Mouse (Mus musculus) stomach, embryonic 15.5 days (tissue): Measurements from ENCODE around the gene Slc30a5. TPM values are rescaled to one million over a fixed set of nuclear protein-coding genes. Genes with fewer than 3 reads are reported as not detected.
A peak's percentile ranks its signal among the peaks of the same experiment; 100 is the strongest.
"Not testable (repeated sequence)": the region's sequence is repeated elsewhere in the genome, so short reads cannot be mapped to it uniquely, and the experiment has no call there.

Experiments
- ATAC-seq: fragments of 200-750 bp; cut with Nextera tagmentation; 2 replicates; pipeline ENCODE4 v1.8.0; 2017; ENCODE audit warnings: low read depth, moderate number of reproducible peaks, moderate TSS enrichment; ENCODE audit not compliant: insufficient read depth, low FRiP score
- H3K27ac ChIP-seq: fragments of 300-500 bp; sonication (generic); 2 replicates; pipeline ENCODE4 v1.5.1; 2015; ENCODE audit warnings: mild to moderate bottlenecking, inconsistent platforms
- H3K27me3 ChIP-seq: fragments of 300-500 bp; sonication (generic); replicated peaks from 2 replicates; pipeline ENCODE4 v1.6.1; 2015; ENCODE audit warnings: inconsistent platforms
- H3K36me3 ChIP-seq: fragments of 300-500 bp; sonication (generic); 2 replicates; pipeline ENCODE4 v1.6.1; 2015; ENCODE audit warnings: inconsistent platforms
- H3K4me1 ChIP-seq: fragments of 300-500 bp; sonication (generic); 2 replicates; pipeline ENCODE4 v1.6.1; 2015; ENCODE audit warnings: inconsistent platforms
- H3K4me2 ChIP-seq: fragments of 300-500 bp; sonication (generic); 2 replicates; pipeline ENCODE4 v1.6.1; 2015; ENCODE audit warnings: mild to moderate bottlenecking, inconsistent platforms
- H3K4me3 ChIP-seq: fragments of 300-500 bp; sonication (generic); replicated peaks from 2 replicates; pipeline ENCODE4 v1.5.1; 2015; ENCODE audit warnings: inconsistent platforms
- H3K9ac ChIP-seq: fragments of 300-500 bp; sonication (generic); 2 replicates; pipeline ENCODE4 v1.6.1; 2015; ENCODE audit warnings: inconsistent platforms
- H3K9me3 ChIP-seq: fragments of 300-500 bp; sonication (generic); 2 replicates; pipeline ENCODE4 v1.6.1; 2016; ENCODE audit warnings: inconsistent platforms
- WGBS: fragments of 180-500 bp; shearing (Covaris S2); methylation state at CpG from one replicate; pipeline ENCODE4 v1.1.7; 2015; 5-methylcytosine and 5-hydroxymethylcytosine counted together
- polyA plus RNA-seq: library from polyadenylated mRNA; unstranded; fragments of >200 nt; fragmentation: Nextera tagmentation; extraction: Ambion mirVana; gene quantifications from 2 replicates; pipeline ENCODE4 v1.2.1, GENCODE M21; 2015

Gene Slc30a5
- polyA plus RNA-seq, 1 experiment from 2014 or later, result 58.4 TPM

DNA sequence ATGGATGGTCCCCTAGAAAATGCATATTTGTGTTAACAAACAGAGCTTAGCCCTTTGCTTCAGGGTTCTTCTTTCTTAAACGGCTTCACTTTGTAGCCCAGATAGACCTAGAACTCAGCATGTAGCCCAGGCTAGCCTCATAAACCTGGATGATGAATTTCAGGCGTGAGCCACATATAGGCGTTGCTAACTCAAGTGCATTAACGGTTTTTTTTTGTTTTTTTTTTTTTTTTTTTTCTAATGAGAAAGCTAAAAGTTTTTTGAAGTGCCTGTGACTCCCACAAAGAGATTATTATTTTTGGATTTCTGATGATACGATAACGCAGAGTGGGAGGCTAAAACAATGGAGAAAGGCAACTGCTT lies 394 bp upstream of the Slc30a5 start:
- no peaks in the 10 kb centered on the region for H3K9me3 ChIP-seq
- no peaks in the 10 kb centered on the region for H3K36me3 ChIP-seq
- no peak overlapping the region for H3K9ac ChIP-seq
- no peaks in the 10 kb centered on the region for H3K27me3 ChIP-seq
- ATAC-seq, result no peak
- 52% methylated on average over 6 of the region's 6 CpGs for WGBS
- peak overlapping the region; percentile 96 for H3K4me3 ChIP-seq
- peak overlapping the region; percentile 39 for H3K4me2 ChIP-seq
- H3K4me1 ChIP-seq, result peaks cover 11% of the 10 kb centered on the region
- no peak overlapping the region for H3K27ac ChIP-seq

DNA sequence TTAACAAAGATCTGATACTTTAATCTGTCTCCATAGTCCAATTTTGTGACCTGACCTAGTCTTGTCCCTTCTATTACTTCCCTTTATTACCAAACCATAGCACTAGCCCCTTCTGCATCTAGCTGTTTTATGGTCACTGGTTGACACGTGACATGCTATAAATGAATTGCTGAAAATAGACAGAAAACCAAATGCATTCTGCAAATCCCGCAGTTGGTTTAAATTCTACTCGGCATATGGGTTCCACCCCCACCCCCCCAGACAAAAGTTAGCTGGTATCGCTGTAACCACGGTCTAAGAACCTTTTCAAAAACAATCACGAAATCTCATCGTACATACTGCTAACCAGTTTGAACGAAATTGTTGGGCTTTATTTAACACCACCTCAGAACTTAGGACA lies 1.0 kb downstream of the Slc30a5 start:
- WGBS, result 3% methylated on average over 8 of the region's 8 CpGs
- Histone ChIP-seq H3K27ac (peak overlapping the region; percentile 95; the same call in 1 of the 2 replicates), H3K36me3 (no peaks in the 10 kb centered on the region), H3K9me3 (no peaks in the 10 kb centered on the region), H3K27me3 (no peaks in the 10 kb centered on the region), H3K4me1 (peaks cover 11% of the 10 kb centered on the region), H3K9ac (peak overlapping the region; percentile 97; the same call in 1 of the 2 replicates), H3K4me3 (peak overlapping the region; percentile 96), H3K4me2 (peak overlapping the region; percentile 56)
- no peak for ATAC-seq

DNA sequence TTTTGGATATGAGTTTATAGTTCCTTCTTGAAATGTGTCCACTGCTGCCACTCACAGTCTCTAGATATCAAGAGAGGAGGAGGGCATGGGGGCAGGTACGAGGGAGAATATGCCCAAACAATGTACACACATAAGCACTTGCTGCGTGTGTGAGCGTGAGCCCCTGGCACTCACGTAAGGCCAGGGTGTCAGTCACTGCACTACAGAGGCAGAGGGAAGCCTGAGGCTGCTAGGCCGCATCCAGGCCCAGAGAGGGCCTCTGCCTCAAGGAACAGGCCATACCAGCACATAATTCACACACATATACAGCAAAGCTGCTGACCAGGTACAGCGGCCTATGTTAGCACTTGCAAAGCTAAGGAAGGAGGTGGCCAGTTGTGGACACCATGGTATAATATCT lies 2.1 kb downstream of the Slc30a5 start:
- no peak overlapping the region for H3K9ac ChIP-seq
- H3K4me3 ChIP-seq, result no peak overlapping the region
- 76% methylated on average over 6 of the region's 6 CpGs for WGBS

DNA sequence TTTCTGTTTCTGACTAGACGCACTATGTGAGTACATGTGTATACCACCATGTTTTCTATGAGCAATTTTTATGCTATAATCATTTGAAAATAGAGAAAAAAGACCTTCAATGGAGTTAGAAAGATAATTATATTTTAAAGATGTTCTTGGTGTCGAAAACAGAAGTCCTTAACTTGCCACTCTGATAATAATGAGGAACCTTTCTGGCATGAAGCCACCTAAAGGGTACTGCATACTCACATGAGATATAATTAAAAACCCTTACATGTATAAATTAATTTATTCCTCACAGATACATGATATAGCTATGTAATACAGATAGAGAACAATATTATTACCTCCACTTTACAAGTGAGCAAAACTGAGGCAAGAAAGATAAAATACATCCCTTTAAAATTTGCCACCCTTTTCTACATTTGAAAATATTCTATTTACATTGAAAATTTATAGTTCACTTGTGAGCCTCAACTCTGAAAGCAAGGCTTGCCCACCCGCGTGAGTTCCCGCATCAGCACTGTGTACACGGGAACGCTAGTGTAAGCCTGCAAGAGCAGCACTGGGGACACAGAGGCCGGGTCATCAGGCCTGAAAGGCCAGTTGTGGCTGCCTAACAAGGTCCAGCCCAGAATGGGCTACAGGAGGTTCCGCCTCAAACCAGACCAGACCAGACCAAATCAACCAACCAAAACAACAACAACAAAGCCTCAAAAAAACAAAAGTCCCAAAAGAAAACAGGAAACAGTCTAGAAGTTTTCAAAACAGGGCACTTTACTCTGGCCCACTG lies 7.4 kb downstream of the Slc30a5 start:
- Histone ChIP-seq H3K36me3 (peaks cover 34% of the 10 kb centered on the region), H3K4me3 (no peak overlapping the region), H3K9ac (no peak overlapping the region), H3K27me3 (no peaks in the 10 kb centered on the region), H3K9me3 (no peaks in the 10 kb centered on the region), H3K4me2 (no peak overlapping the region), H3K4me1 (no peaks in the 10 kb centered on the region), H3K27ac (no peak overlapping the region)
- ATAC-seq, result no peak
- 87% methylated on average over 9 of the region's 9 CpGs for WGBS

More for the DNA sequence above, 2.1 kb downstream of the Slc30a5 start:
- H3K36me3 ChIP-seq, result peaks cover 4% of the 10 kb centered on the region; the same call in 1 of the 2 replicates
- no peak for ATAC-seq
- H3K27ac ChIP-seq, result no peak overlapping the region
- no peaks in the 10 kb centered on the region for H3K9me3 ChIP-seq
- H3K4me1 ChIP-seq, result peaks cover 11% of the 10 kb centered on the region
- H3K4me2 ChIP-seq, result peak overlapping the region; percentile 56
- H3K27me3 ChIP-seq, result no peaks in the 10 kb centered on the region

DNA sequence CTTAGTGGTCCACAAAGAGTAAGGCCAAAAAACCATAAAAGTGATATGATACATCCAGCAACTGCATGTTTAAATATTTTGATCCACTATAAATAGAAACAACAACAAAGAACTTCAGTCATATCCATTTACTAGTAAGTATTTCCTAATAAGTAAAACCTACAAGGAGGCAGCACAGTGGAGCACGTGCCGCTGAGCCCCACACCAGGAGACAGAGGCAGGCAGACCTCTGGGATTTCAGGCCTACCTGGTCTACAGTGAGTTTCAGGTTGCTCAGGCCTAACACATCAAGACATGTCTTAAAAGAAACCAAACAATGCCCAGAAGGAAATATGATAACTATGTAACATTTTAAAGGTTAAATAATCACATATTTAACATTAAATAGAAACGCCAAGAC lies 8.3 kb downstream of the Slc30a5 start:
- Histone ChIP-seq H3K4me3 (no peak overlapping the region), H3K36me3 (peaks cover 38% of the 10 kb centered on the region)

DNA sequence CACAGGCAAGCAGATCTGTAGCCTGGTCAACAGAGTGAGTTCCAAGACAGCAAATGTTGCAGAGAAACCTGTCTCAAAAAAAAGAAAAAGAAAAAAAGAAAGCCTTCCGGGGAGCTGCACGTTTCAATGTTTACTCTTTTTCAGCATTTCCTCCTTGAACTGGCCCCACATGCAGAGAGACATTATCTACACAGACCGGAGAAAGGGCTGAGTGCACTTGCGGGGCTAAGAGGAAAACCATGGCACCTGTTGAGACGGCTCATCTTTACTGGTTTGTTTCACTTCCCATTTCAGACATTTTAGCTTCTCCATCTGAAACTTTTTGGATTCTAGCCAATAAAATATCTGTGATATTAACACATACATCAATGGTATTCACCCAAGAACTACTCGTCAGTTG lies 8.9 kb downstream of the Slc30a5 start:
- no peak overlapping the region for H3K27ac ChIP-seq

More for the DNA sequence above, 8.3 kb downstream of the Slc30a5 start:
- no peak overlapping the region for H3K9ac ChIP-seq
- 83% methylated on average over 3 of the region's 3 CpGs for WGBS
- H3K27ac ChIP-seq, result no peak overlapping the region
- no peaks in the 10 kb centered on the region for H3K9me3 ChIP-seq
- H3K4me2 ChIP-seq, result no peak overlapping the region
- no peak for ATAC-seq
- no peaks in the 10 kb centered on the region for H3K4me1 ChIP-seq
- no peaks in the 10 kb centered on the region for H3K27me3 ChIP-seq

DNA sequence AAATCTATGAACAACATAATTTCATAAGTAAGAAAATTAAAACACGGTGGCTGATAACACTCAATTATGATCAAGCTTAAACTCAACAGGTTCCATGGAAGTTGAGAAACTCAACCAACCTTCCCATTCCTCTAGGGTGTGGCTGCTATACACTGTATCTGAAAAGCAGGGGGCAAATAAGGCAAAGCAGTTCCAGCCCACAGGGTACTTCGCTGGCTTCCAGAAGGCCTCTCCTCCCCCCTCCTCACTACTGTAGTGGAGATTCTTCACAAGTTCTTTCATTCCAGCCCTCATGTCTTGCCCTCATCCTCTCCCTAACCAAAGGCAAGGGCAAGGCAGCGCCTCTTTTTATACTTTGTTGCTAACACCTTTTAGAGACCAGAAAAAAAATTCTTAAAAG lies 9.4 kb downstream of the Slc30a5 start:
- no peak for ATAC-seq
- no peak overlapping the region for H3K4me3 ChIP-seq
- no peaks in the 10 kb centered on the region for H3K27me3 ChIP-seq
- peaks cover 45% of the 10 kb centered on the region for H3K36me3 ChIP-seq
- H3K9me3 ChIP-seq, result no peaks in the 10 kb centered on the region
- no peak overlapping the region for H3K27ac ChIP-seq
- no peak overlapping the region for H3K9ac ChIP-seq
- no peaks in the 10 kb centered on the region for H3K4me1 ChIP-seq
- no peak overlapping the region for H3K4me2 ChIP-seq
- WGBS, result 90% methylated on average over 3 of the region's 3 CpGs

More for the DNA sequence above, 8.9 kb downstream of the Slc30a5 start:
- H3K9ac ChIP-seq, result no peak overlapping the region
- H3K36me3 ChIP-seq, result peaks cover 43% of the 10 kb centered on the region
- 48% methylated on average over 6 of the region's 6 CpGs for WGBS
- H3K27me3 ChIP-seq, result no peaks in the 10 kb centered on the region
- H3K9me3 ChIP-seq, result no peaks in the 10 kb centered on the region
- H3K4me1 ChIP-seq, result no peaks in the 10 kb centered on the region
- H3K4me3 ChIP-seq, result no peak overlapping the region
- H3K4me2 ChIP-seq, result no peak overlapping the region
- no peak for ATAC-seq

DNA sequence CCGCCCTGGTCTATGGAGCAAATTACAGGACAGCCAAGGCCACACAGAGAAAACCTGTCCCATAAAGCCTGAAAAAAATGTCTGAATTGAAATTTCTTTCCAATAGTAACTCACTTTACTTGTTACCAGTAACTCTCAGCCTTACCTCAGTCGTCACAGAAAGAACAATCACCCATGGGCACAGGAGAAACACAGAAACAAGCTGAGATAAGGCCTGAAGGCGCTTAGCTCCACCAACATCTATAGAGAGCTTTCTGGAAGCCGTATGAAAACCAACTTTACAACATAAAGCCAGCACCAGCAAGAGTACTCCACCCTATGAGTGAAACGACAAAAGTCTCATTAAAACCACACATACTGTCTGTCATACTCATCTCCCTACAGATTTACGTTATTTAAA lies 18.8 kb downstream of the Slc30a5 start:
- Histone ChIP-seq H3K4me2 (no peak overlapping the region), H3K27me3 (no peaks in the 10 kb centered on the region), H3K27ac (no peak overlapping the region), H3K4me1 (no peaks in the 10 kb centered on the region), H3K9me3 (no peaks in the 10 kb centered on the region), H3K36me3 (peaks cover 29% of the 10 kb centered on the region), H3K4me3 (no peak overlapping the region), H3K9ac (no peak overlapping the region)
- WGBS, result 85% methylated on average over 6 of the region's 6 CpGs
- no peak for ATAC-seq

DNA sequence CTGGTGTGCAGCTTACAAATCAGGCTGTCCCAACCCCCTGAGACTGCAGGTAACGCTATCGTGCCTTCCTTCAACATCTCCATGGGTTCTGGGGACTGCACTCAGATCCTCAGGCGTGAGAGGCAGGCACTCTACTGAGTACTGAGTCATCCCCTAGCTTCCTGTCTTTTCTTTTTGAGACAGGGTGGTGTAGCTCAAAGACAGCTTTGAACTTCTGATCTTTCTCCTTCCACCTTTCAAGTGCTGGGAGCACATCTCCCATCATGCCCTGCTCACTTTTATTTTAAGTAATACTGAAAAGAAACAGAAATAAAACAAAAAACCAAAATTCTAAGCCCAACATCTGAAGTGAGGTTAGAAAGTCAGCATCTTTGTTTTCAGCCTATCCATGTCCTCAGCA lies 27.5 kb downstream of the Slc30a5 start:
- Histone ChIP-seq H3K36me3 (peaks cover 39% of the 10 kb centered on the region), H3K4me2 (no peak overlapping the region), H3K4me1 (no peaks in the 10 kb centered on the region), H3K27me3 (no peaks in the 10 kb centered on the region), H3K9ac (no peak overlapping the region), H3K9me3 (no peaks in the 10 kb centered on the region), H3K27ac (no peak overlapping the region), H3K4me3 (no peak overlapping the region)
- no peak for ATAC-seq
- 91% methylated on average over 3 of the region's 3 CpGs for WGBS

DNA sequence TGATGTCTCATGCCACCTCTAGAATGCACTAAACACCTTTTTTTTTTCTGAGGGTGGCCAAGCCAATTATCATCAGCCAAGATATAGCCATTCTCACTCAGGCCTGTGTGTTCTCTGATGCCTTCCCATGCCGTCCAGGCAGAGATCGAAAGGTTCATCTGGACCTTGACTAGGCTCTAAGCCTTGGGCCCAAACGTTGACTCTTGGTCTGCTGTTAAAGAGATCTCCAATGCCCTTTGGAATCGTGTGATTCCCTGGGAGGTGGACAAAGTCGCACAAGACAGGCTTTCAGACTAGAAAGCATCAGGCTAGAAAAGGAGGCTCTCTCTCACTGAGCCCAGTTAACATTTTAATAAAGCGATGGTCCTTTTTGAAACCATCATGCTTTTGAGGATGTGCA lies 36.1 kb downstream of the Slc30a5 start:
- no peaks in the 10 kb centered on the region for H3K27me3 ChIP-seq
- WGBS, result 82% methylated on average over 6 of the region's 6 CpGs
- ATAC-seq, result no peak
- H3K4me3 ChIP-seq, result no peak overlapping the region
- no peaks in the 10 kb centered on the region for H3K9me3 ChIP-seq
- no peak overlapping the region for H3K27ac ChIP-seq
- H3K4me2 ChIP-seq, result no peak overlapping the region
- H3K4me1 ChIP-seq, result no peaks in the 10 kb centered on the region
- no peak overlapping the region for H3K9ac ChIP-seq
- peaks cover 3% of the 10 kb centered on the region; the same call in 1 of the 2 replicates for H3K36me3 ChIP-seq

DNA sequence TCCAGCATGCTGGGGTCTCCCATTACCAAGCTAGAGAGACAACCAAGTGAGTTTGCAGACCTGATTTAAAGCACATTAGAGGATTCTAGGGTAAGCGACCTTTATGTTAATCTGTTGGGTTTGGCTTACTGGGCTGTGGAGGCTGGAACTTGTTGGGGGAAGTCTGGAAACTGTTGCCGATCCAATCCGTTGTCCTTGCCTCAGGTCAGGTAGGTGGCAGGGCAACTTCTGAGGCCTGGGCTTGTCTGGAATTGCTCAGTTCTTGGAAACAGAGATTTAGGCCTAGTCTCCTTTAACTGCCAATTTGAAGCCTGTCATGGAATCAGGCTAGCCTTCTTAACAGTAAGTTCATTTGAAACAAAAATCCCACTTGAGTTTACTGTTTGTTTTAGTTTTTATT lies 44.1 kb downstream of the Slc30a5 start:
- Histone ChIP-seq H3K4me3 (no peak overlapping the region), H3K4me2 (no peak overlapping the region)
- 73% methylated on average over 3 of the region's 3 CpGs for WGBS

DNA sequence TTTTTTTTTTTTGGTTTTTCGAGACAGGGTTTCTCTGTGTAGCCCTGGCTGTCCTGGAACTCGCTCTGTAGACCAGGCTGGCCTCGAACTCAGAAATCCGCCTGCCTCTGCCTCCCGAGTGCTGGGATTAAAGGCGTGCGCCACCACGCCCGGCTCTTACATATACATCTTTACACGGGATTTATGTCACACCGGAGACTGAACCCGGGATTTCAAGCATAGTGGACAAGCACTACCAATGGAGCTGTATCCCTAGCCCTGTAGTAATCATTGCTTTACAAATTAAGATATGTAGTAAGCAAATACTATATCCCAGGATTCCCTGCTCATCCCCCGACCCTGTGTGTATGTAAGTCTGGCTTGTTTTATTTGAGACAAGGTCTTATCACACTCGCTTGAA lies 45.2 kb downstream of the Slc30a5 start:
- H3K9ac ChIP-seq, H3K36me3 ChIP-seq, H3K9me3 ChIP-seq, H3K4me3 ChIP-seq, H3K27me3 ChIP-seq, H3K4me2 ChIP-seq, H3K27ac ChIP-seq, ATAC-seq: not testable (repeated sequence)
- H3K4me1 ChIP-seq, result peaks cover 13% of the 10 kb centered on the region
- 90% methylated on average over 11 of the region's 14 CpGs for WGBS

More for the DNA sequence above, 44.1 kb downstream of the Slc30a5 start:
- Histone ChIP-seq H3K9me3 (no peaks in the 10 kb centered on the region), H3K27me3 (no peaks in the 10 kb centered on the region), H3K27ac (no peak overlapping the region), H3K36me3 (no peaks in the 10 kb centered on the region), H3K4me1 (0 out of 2 replicates have a peak, but pooled peaks cover 6% of the 10 kb centered on the region), H3K9ac (no peak overlapping the region)
- ATAC-seq, result no peak
